Mouse (Mus musculus) urinary bladder, postnatal 4 days (tissue): ENCODE results near the gene Myb.
A peak's percentile ranks its signal among the peaks of the same experiment; 100 is the strongest.
"Not testable (repeated sequence)": the region's sequence is repeated elsewhere in the genome, so short reads cannot be mapped to it uniquely, and the experiment has no call there.

Source experiments
- DNase-seq, 2 experiments: peaks; one replicate each; pipeline ENCODE4 v3.0.0; 2021 to 2022; ENCODE audit warnings: low spot score in 2 of 2

Gene Myb

GRCm38 (mm10) chr10:21168466-21168865 lies 7.7 kb upstream of the Myb start:
- no peak for DNase-seq

DNA sequence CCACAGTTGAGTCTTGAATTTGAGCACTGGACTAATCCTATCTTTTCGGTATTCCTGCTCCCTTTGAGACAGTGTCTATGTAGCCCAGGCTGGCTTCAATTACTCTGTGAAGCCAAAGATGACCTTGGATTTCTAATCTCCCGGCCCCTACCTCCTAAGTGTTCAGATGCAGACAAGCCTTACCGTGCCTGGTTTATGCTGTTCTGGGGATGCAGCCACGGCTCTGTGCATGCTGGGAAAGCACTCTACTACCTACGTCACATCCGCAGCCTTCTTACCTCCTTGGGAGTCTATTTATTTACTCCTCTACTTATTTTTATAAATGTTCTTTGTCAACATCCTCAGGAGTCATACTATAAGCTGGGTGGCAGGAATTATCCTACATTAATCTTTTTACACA lies 7.1 kb upstream of the Myb start:
- no peak for DNase-seq

DNA sequence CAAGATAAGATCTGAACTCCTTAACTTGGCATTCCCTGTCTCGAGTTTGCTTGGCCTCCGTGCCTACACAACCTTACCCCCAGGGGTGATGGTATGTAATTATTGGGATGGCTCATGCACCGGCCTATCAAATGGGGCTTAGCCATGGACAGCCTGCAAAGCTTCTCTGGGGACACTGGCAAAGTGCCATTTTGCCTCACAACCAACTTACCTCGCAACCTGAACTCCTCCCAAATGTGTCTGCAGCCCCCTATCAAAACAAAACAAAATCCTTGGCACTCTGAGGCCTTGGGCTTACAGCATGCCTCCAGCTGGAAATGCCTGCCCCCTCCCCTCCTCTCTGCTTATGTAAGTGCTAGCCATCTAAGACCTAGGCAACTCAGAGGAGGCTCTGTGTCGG lies 6.4 kb upstream of the Myb start:
- no peak for DNase-seq

DNA sequence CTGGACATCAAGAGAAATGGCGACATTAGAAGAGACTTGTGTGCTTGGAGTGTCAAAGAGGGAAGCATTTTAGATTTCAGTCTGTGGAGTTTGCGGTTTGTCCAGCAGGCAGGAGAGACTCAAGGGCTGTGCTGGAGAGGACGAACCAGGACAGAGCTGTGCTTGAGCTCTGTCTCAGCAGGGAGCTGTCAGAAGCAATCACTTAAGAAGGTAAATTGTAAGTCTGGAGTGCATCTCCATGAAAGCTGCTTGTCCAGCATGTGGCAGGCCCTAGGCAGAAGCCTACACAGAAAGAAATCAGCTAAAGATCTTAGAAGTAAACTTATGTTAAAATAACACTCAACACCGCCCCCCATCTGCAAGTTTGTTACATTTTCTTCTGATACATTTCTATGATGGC lies 4.6 kb upstream of the Myb start:
- no peak for DNase-seq

GRCm38 (mm10) chr10:21162124-21162523 lies 1.3 kb upstream of the Myb start:
- DNase-seq = no peak

- peak in 1 of 2 experiments; percentile 52 for DNase-seq
Observed at GRCm38 (mm10) chr10:21161359-21162094, 743 bp upstream of the Myb start.

DNA sequence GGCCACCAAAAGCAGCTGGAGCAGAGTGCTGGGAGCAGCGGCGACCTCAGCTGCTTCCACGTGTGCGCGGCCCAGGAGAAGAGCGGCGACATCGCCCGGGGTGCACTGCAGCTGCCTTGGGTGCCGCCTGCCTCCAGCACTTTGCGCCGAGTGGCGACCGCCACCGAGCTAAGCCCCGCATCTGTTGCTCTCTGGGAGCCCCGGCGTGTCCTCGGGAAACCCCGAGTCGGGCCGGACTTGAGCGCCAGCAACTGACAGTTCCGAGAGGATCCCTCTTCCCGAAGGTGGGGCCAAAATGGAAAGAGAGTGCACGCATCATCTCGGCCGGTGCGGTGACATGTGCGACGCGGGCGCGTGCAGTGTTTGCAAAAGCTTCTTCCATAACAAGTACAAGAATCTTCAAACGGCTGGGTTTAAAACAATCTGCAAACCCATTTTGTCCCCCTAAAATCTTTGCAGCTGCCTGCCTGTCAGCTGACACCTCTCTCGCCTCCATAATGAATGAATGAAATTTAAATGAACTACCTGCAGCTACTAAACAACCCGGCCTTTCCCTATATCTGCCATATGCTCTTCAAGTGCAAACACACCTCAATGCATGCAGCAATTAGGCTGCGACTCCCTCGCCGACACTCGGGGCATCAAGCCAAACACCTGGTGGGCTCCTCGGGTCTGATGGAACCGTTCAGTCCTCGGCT lies 938 bp downstream of the Myb start:
- peak in 1 of 2 experiments; percentile 58 for DNase-seq

DNA sequence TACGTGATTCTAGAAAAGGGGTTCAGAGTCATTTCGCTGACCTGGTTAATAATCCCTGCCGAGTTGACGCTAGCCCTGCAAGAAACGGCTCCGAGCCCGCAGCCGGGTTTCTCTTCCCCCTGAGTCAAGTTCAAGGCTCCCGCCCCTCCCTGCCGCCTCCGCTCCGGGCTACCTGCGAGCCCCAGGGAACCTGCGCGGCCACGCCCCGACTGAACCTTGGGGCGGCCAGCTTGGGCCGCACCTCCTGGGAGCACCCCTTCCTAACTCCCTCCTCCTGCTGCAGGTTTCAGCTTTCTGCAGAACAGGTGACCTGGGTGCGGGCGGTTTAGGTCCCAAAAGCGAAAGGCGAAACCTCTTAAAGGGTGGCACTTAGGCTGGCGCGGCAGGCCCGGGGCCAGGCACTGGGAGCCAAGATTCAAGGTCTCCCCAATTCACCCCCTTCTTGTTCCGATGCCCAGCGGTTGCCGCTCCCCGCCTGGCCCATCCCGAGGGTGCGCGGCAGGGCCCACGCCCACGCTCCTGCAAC lies 1.8 kb downstream of the Myb start:
- DNase-seq = peak; percentile 22 to 65

DNA sequence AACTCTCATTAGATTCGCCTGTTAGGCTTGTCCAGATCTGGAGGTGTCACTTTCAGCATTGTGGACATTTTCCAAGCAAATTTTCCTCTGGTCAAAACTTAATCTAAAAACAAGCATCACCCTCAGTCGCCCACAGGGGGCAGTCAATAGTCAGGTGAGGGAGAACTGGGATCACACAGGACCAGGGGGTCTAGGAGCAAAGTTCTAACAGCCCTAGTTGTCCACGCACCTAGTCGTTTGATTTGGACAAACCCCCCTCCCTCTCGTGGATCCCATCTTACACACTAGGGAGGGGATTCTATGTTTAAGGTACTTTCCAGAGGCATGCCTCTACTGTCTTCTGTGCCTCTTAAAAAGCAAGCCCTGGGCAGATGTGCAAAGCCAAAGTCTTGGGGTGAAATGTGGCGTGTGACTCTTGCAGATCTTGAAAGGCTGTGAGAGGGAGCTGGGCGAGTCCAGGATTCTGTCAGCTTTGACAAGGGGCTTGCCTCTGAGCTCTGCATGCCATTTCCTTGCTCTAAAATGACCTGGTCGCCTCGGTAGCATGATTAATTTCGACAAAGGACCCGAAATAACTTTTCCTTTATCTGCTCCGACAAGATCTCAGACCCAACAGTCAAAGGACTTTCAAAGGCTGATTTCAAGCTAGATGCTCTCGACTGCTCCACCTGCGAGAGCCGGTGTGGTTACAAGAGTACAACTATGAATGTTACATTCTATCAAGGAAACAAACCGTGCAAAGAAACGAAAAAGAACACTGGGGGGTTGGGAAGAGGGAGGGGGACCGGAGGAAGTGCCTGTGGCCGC lies 2.5 kb downstream of the Myb start:
- DNase-seq = no peak

DNA sequence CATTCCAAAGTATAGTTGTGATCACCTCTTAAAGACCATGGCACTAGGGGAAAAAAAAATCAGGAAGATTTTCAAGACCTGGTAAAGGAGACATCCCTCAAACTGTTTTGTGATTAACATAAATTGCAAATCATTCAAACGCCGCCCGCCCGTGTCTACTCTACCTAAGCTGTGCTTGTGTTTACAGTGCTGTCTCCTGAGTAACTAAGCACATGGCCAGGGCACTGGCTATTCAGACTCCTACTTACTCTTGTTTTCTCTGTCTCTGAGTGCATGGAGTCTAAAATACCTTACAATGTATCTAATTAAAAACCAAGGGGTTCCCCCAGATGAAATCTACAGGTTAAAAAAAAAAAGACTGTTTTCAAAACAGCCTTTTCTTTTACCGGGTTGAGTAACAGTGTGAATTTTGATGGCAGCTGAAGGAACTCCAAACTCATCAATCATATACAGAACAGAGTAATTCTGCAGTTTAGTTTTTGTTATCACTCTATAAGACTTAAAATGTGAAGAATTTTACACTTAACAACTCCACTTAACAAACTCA lies 3.8 kb downstream of the Myb start:
- no peak for DNase-seq

DNA sequence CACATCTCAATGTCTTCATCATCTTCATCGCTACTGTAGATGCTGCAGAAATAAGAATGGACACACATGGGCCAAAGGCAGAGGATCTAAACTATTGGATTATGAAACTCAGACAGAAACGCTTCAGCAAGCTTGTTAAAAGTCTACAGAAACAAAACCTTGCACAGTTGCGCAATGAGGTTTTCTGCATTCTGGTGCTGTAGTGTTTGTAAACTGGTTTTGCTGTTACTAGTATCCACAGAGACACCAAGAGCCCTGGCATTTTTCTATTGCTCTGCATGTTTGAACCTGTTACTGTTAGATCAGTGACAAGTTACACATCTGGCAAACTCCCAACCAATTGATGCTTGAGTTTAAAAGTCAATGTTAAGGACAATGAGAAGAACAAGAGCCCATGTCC lies 4.4 kb downstream of the Myb start:
- DNase-seq = no peak

DNA sequence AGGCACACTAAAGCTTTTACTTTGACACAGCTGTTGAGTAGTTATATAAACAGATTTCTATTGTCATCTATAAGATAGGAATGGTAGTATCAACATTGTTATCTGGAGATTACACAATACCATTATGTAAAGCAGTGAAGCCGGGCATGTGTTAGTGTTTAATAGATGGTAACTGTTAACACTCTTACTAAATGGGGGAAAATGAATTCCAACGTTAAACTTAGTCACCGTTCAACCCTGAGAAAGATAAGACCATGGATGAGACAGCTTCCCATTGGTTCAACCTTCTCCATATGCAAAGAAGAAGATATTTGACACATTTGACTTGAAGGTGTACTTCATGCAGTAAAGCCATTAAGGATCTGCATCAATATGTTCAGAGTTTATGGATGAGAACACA lies 5.9 kb downstream of the Myb start:
- no peak for DNase-seq

- no peak for DNase-seq
Observed at GRCm38 (mm10) chr10:21153433-21153832, 7.4 kb downstream of the Myb start.

DNA sequence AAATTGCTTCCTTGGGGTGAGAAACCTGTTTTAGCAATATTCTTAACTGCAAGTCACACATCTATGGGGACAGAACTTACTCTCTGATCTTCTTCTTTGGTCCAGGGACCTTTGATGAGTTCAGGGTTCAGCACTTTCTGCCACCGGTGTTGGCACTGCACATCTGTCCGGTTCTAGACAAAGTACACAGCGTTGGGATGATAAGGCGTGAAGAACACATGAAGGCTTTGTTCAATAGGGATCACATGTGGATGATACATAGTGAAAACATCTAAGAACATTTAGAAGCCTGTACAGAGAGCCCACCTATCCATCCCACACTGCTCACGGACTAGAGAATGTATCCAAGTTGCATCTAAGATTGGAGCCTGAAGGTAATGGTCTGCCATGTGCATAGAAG lies 8.0 kb downstream of the Myb start:
- no peak for DNase-seq

DNA sequence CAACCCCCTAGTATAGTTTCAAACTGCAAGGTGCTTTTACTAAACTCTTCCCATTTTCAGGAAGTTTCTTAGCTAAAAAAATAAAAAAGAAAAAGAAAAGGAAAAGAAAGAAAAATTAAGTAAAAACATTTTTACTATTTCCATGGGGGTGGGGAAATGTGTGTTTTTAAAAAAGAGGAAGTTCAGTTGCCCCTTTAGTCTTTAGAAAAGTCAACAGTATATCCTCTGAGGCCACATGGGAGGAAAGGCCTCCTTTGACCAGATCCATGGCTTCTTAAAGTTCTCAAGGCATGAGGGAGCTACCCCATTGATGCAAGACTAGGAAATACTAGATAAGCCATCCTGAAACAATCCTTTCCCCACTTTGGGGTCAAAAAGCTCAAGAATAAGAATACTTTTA lies 9.5 kb downstream of the Myb start:
- DNase-seq = no peak

DNA sequence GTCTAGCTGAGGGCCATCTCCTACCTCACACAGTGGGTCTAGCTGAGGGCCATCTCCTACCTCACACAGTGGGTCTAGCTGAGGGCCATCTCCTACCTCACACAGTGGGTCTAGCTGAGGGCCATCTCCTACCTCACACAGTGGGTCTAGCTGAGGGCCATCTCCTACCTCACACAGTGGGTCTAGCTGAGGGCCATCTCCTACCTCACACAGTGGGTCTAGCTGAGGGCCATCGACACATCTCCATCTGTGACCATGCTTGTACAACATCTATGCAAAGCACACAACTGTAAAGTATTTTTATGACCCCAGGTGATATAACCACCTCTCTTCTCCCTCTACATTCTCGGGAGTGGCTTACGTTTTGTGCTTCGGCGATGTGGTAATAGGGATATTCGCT lies 10.8 kb downstream of the Myb start:
- not testable (repeated sequence) for DNase-seq

GRCm38 (mm10) chr10:21146719-21147118 lies 14.1 kb downstream of the Myb start:
- DNase-seq = no peak

DNA sequence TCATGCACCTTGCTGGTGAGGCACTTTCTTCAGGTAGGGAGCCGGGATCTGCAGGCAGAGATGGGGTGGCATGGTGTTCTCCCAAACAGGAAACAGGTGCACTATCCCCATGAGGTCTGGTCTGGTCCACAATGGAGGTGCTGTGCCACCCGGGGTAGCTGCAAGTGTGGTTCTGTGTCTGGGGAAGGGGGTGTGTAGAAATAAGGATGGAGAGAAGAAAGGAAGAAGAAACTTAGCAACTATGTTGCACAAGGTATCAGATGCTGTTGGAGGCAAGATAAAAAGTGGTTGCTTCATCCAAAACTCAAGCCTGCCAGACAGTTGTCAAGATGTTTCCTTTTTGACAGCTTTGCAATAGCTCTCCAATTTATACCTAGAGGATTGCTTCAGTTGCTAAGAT lies 14.5 kb downstream of the Myb start:
- no peak for DNase-seq

GRCm38 (mm10) chr10:21144627-21145504 lies 15.9 kb downstream of the Myb start:
- DNase-seq = peak in 1 of 2 experiments; percentile 37

- DNase-seq = no peak
Observed at GRCm38 (mm10) chr10:21135297-21135696, 25.5 kb downstream of the Myb start.

GRCm38 (mm10) chr10:21130901-21131493 lies 29.8 kb downstream of the Myb start:
- DNase-seq = no peak
